Mouse (Mus musculus): ENCODE results near the gene Gm5089.

DNA sequence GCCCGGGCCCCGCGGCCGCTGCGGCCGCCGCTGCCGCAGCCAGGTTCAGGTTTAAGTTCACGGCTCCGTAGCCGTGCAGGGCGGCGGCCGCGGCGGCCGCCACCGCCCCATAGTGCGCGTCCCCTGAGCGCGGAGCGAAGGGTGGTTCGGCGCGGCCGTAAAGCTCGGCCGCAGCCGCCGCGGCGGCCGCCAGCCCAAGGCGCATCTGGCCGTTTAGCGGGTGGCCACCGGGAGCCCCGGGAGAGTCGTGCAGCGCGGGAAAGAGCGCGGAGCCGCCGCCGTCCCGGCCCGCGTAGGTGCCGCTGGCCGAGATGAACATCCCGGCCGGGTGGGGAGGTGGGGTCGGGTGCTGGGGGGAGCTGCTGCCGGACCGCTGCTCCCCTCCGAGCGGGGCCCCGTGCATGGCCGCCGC is 13.4 kb upstream of the Gm5089 start:
- no peak for TF ChIP-seq POLR2A (IDR thresholded peaks at IDR 0.05; ENCODE audit: low read depth, low read length)
- no peak for TF ChIP-seq CTCF (conservative IDR thresholded peaks at IDR 0.05; ENCODE audit: insufficient read depth, insufficient read length, low read depth, low read length)

Measured in kidney, adult 2 months (tissue).